Mouse (Mus musculus) intestine, postnatal 0 days (tissue): ENCODE measurements at regions not wholly inside any gene's neighbourhood (a gene's known extent, or its start where the extent isn't known, plus 50 kb on each side); places are given as distances from the start of the nearest gene placed in this dataset.

Source experiments
- ATAC-seq: fragments of 200-750 bp; cut with Nextera tagmentation; 2 replicates; pipeline ENCODE4 v1.8.0; 2017; ENCODE audit warnings: mild to moderate bottlenecking, moderate TSS enrichment, moderate library complexity
- H3K27ac ChIP-seq: fragments of 300-500 bp; sonication (generic); 2 replicates; pipeline ENCODE4 v1.5.1; 2014; ENCODE audit warnings: mild to moderate bottlenecking, low read depth, low read length, moderate library complexity
- H3K27me3 ChIP-seq: fragments of 300-500 bp; sonication (generic); replicated peaks from 2 replicates; pipeline ENCODE4 v1.6.1; 2014; ENCODE audit warnings: low read length, mixed read lengths; ENCODE audit not compliant: control insufficient read depth, insufficient read depth
- H3K36me3 ChIP-seq: fragments of 300-500 bp; sonication (generic); 2 replicates; pipeline ENCODE4 v1.6.1; 2014; ENCODE audit warnings: mild to moderate bottlenecking, moderate library complexity; ENCODE audit not compliant: control insufficient read depth, insufficient read depth
- H3K4me1 ChIP-seq: fragments of 300-500 bp; sonication (generic); replicated peaks from 2 replicates; pipeline ENCODE4 v1.6.1; 2014; ENCODE audit warnings: antibody characterized with exemption, low read length, mixed read lengths; ENCODE audit not compliant: control insufficient read depth, insufficient read depth
- H3K4me2 ChIP-seq: fragments of 300-500 bp; sonication (generic); replicated peaks from 2 replicates; pipeline ENCODE4 v1.6.1; 2014; ENCODE audit warnings: low read depth, mild to moderate bottlenecking, moderate library complexity
- H3K4me3 ChIP-seq: fragments of 300-500 bp; sonication (generic); 2 replicates; pipeline ENCODE4 v1.5.1; 2014; ENCODE audit warnings: low read depth, low read length
- H3K9ac ChIP-seq: fragments of 300-500 bp; sonication (generic); 2 replicates; pipeline ENCODE4 v1.6.1; 2014; ENCODE audit warnings: mild to moderate bottlenecking, low read depth, low read length
- H3K9me3 ChIP-seq: fragments of 300-500 bp; sonication (generic); 2 replicates; pipeline ENCODE4 v1.6.1; 2016; ENCODE audit warnings: mixed run types; ENCODE audit not compliant: control insufficient read depth
- CTCF ChIP-seq: sonication (generic); IDR thresholded peaks from 2 replicates; pipeline ENCODE4 v1.5.1; 2016; ENCODE audit warnings: low read depth, mild to moderate bottlenecking, control low read depth, antibody characterized with exemption, moderate library complexity
- WGBS: fragments of 180-500 bp; shearing (Covaris S2); extraction: QIAGEN DNeasy Blood & Tissue Kit; methylation state at CpG from one replicate; pipeline ENCODE4 v1.1.7; 2014; 5-methylcytosine and 5-hydroxymethylcytosine counted together

- Histone ChIP-seq H3K4me3 (no peak overlapping the region), H3K27ac (peak overlapping the region; percentile 35; the same call in 1 of the 2 replicates), H3K4me1 (peaks cover 4% of the 10 kb centered on the region; the same call in 1 of the 2 replicates), H3K9me3 (no peaks in the 10 kb centered on the region), H3K9ac (no peak overlapping the region), H3K27me3 (no peaks in the 10 kb centered on the region), H3K36me3 (no peaks in the 10 kb centered on the region), H3K4me2 (no peak overlapping the region)
- TF ChIP-seq CTCF: no peak
- peak; percentile 69 for ATAC-seq
- 69% methylated on average over 4 of the region's 4 CpGs for WGBS
These were observed 50.2 kb upstream of the Atp1a1 start for GRCm38 (mm10) chr3:101654720-101655119.
